Mouse (Mus musculus): ENCODE results near the gene Cenpm. TPM values are rescaled to one million over a fixed set of nuclear protein-coding genes. Genes with fewer than 3 reads are reported as not detected.

Gene Cenpm
- total RNA-seq (2023) = 10.1 and 10.9 TPM in 2 replicates

GRCm38 (mm10) chr15:82244115-82244804 is at the start of gene Cenpm:
Gene Cenpm, minus strand, starts transcription at chr15:82244748.

GRCm38 (mm10) chr15:82274593-82274926 is 30.0 kb upstream of the Cenpm start, which contains the start of gene Sept3:
Gene Sept3, plus strand, starts transcription at chr15:82274893.

GRCm38 (mm10) chr15:82252097-82252496 is 7.5 kb upstream of the Cenpm start, which contains the start of gene 1500009C09Rik:
Gene 1500009C09Rik, plus strand, starts transcription at chr15:82252397.

GRCm38 (mm10) chr15:82223657-82224601 is 20.6 kb downstream of the Cenpm start, which contains the start of gene Tnfrsf13c:
Gene Tnfrsf13c, minus strand, starts transcription at chr15:82224369.

GRCm38 (mm10) chr15:82212752-82213063 is 31.8 kb downstream of the Cenpm start, which contains the start of gene Shisa8:
Gene Shisa8, minus strand, starts transcription at chr15:82212815.

Other genes starting within 250 kb of the Cenpm start
- gene Desi1, start 210.9 kb downstream of the Cenpm start, total RNA-seq (2023) = 19.1 and 24.3 TPM in 2 replicates
- gene Snu13, start 197.2 kb downstream of the Cenpm start, total RNA-seq (2023) = 37.9 and 39.5 TPM in 2 replicates
- gene 4930407I10Rik, start 185.6 kb downstream of the Cenpm start, total RNA-seq (2023) = not detected in 2 replicates
- not detected in 2 replicates for gene Mei1, start 174.8 kb downstream of the Cenpm start, total RNA-seq (2023)
- gene Ccdc134, start 116.8 kb downstream of the Cenpm start, total RNA-seq (2023) = 10.6 and 19.5 TPM in 2 replicates
- 71.2 and 99.3 TPM in 2 replicates for gene Srebf2, start 97.6 kb downstream of the Cenpm start, total RNA-seq (2023)
- not detected in 2 replicates for gene Shisa8, start 31.9 kb downstream of the Cenpm start, total RNA-seq (2023)
- 0.63 and 1.0 TPM in 2 replicates for gene Tnfrsf13c, start 20.4 kb downstream of the Cenpm start, total RNA-seq (2023)
- gene 1500009C09Rik, start 7.6 kb upstream of the Cenpm start, total RNA-seq (2023) = not detected in 2 replicates
- not detected in 2 replicates for gene Sept3, start 30.1 kb upstream of the Cenpm start, total RNA-seq (2023)
- not detected in 2 replicates for gene Wbp2nl, start 54.2 kb upstream of the Cenpm start, total RNA-seq (2023)
- gene Naga, start 94.2 kb upstream of the Cenpm start, total RNA-seq (2023) = 81.3 and 94.9 TPM in 2 replicates
- 0.47 and 0.79 TPM in 2 replicates for gene Pheta2, start 94.2 kb upstream of the Cenpm start, total RNA-seq (2023)
- 69.9 and 76.6 TPM in 2 replicates for gene Smdt1, start 94.2 kb upstream of the Cenpm start, total RNA-seq (2023)
- gene Ndufa6, start 109.6 kb upstream of the Cenpm start, total RNA-seq (2023) = 69.4 and 71.0 TPM in 2 replicates
- gene Cyp2d22, start 135.5 kb upstream of the Cenpm start, total RNA-seq (2023) = 0.57 and 1.6 TPM in 2 replicates
- gene Cyp2d11, start 149.3 kb upstream of the Cenpm start, total RNA-seq (2023) = not detected in 2 replicates
- gene Cyp2d10, start 162.4 kb upstream of the Cenpm start, total RNA-seq (2023) = not detected in 2 replicates
- gene Cyp2d9, start 188.7 kb upstream of the Cenpm start, total RNA-seq (2023) = not detected in 2 replicates

Data from neutrophil, adult 65 days (primary cell).